Comparison of ENCODE assay signal across 9 mouse cellular contexts in the genomic region with DNA sequence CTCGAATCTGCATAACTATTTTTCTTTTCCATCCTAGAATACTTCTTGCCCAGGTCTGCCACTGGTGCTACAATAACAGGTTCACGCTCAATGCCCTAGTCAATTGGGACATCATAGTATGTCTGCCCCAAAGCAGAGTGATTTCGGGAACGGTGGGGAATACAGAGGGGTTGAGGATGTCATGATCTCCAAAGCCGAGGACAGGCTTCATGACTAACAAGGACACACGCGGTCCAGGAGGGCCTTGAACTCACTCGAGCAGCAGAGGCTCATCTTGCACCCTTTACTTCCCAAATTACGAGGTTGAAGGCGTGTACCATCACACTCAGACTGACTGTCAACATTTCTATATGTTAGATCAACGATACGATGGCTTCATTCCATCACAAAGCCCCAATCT. TPM values are rescaled to one million over a fixed set of nuclear protein-coding genes. Genes with fewer than 3 reads are reported as not detected.
DNase-seq lines count a peak whose midpoint lies in the region; ATAC-seq and TF ChIP-seq lines count a peak whose summit lies in the region.
"Had no signal": no experiment of that assay in that cellular context is flagged by ENCODE, and none has a peak within 500 bp of the region (broad histone marks: within the 10 kb centered on the region; RNA-seq: fewer than 3 reads in every experiment).

No protein-coding gene starts in this region.

- peak overlapping the region; percentile 60 for H3K4me2 ChIP-seq in kidney, embryonic 15.5 days
- peak overlapping the region; percentile 52 for H3K4me2 ChIP-seq in midbrain, embryonic 16.5 days (ENCODE audit: low read length)

- 58% methylated on average over 12 of the region's 12 CpGs for WGBS in kidney, embryonic 15.5 days
- WGBS in kidney, adult 2 months: 50% methylated on average over 12 of the region's 12 CpGs
- 54% methylated on average over 12 of the region's 12 CpGs for WGBS in midbrain, embryonic 16.5 days

- peak; percentile 52 to 53 for DNase-seq in adrenal gland, postnatal 36 days
- DNase-seq in adrenal gland, postnatal 4 days (ENCODE audit: low spot score in 2 of 2): no peak
- no peak for DNase-seq in kidney, adult 2 months
- DNase-seq in spleen, postnatal 14 days (ENCODE audit: low spot score in 2 of 2): no peak
- no peak for DNase-seq in urinary bladder, postnatal 10 days (ENCODE audit: low spot score)

- no peak overlapping the region; the same call in 1 of the 2 replicates for H3K4me3 ChIP-seq in kidney, embryonic 15.5 days (replicated peaks)
- no peak overlapping the region for H3K4me3 ChIP-seq in kidney, adult 2 months (ENCODE audit: insufficient read depth, low read depth, low read length)
- H3K4me3 ChIP-seq in midbrain, embryonic 16.5 days (ENCODE audit: low read depth, low read length): no peak overlapping the region

- peaks cover 18% of the 10 kb centered on the region for H3K4me1 ChIP-seq in kidney, embryonic 15.5 days
- no peaks in the 10 kb centered on the region; the same call in 1 of the 2 replicates for H3K4me1 ChIP-seq in kidney, adult 2 months (ENCODE audit: control insufficient read depth, insufficient read depth, low read length)
- H3K4me1 ChIP-seq in midbrain, embryonic 16.5 days (ENCODE audit: control insufficient read depth, insufficient read depth, low read length): peaks cover 8% of the 10 kb centered on the region

- no peak for TF ChIP-seq CTCF in kidney, adult 2 months (conservative IDR thresholded peaks at IDR 0.05; ENCODE audit: insufficient read depth, insufficient read length, low read depth, low read length)

- no peak overlapping the region for H3K9ac ChIP-seq in kidney, embryonic 15.5 days
- no peak overlapping the region for H3K9ac ChIP-seq in midbrain, embryonic 16.5 days (ENCODE audit: low read depth, low read length)

- H3K9me3 ChIP-seq in kidney, embryonic 15.5 days (replicated peaks): no peaks in the 10 kb centered on the region
- H3K9me3 ChIP-seq in midbrain, embryonic 16.5 days (replicated peaks; ENCODE audit: control insufficient read depth, low read length, poor library complexity, severe bottlenecking): no peaks in the 10 kb centered on the region

- TF ChIP-seq POLR2A in kidney, adult 2 months (IDR thresholded peaks at IDR 0.05; ENCODE audit: low read depth, low read length): no peak

- H3K36me3 ChIP-seq in kidney, embryonic 15.5 days: peaks cover 20% of the 10 kb centered on the region
- no peaks in the 10 kb centered on the region for H3K36me3 ChIP-seq in kidney, adult 2 months (ENCODE audit: control insufficient read depth, insufficient read depth, low read length)
- H3K36me3 ChIP-seq in midbrain, embryonic 16.5 days (ENCODE audit: control insufficient read depth, insufficient read depth, low read length): peaks cover 10% of the 10 kb centered on the region

- no peak for ATAC-seq in kidney, embryonic 15.5 days (replicated peaks; ENCODE audit: low FRiP score)
- peak; percentile 15; the same call in 1 of the 2 replicates for ATAC-seq in granulocyte monocyte progenitor cell, adult 5-6 weeks (replicated peaks; ENCODE audit: poor library complexity, severe bottlenecking)
- peak; percentile 9; the same call in 1 of the 2 replicates for ATAC-seq in midbrain, embryonic 16.5 days

- H3K27ac ChIP-seq in kidney, embryonic 15.5 days: no peak overlapping the region
- H3K27ac ChIP-seq in kidney, adult 2 months (ENCODE audit: insufficient read depth, low read depth, low read length): no peak overlapping the region
- no peak overlapping the region for H3K27ac ChIP-seq in midbrain, embryonic 16.5 days (ENCODE audit: low read length)

- H3K27me3 ChIP-seq in kidney, embryonic 15.5 days: no peaks in the 10 kb centered on the region
- no peaks in the 10 kb centered on the region for H3K27me3 ChIP-seq in kidney, adult 2 months (replicated peaks; ENCODE audit: control insufficient read depth, insufficient read depth, low read length)
- H3K27me3 ChIP-seq in midbrain, embryonic 16.5 days (ENCODE audit: control insufficient read depth, insufficient read depth, low read depth, low read length): no peaks in the 10 kb centered on the region
- H3K27me3 ChIP-seq: Patski had no signal

RNA-seq across cellular contexts. Expression of a gene that starts 24.1 kb away (rescaled TPM):
- 100 to 1,000 TPM; 186 to 192 TPM for total RNA-seq in adrenal gland, postnatal 36 days (2021)
- total RNA-seq in adrenal gland, postnatal 4 days (2021): 100 to 1,000 TPM; 319 to 332 TPM
- polyA plus RNA-seq in kidney, embryonic 15.5 days (2015; fragmentation: Nextera tagmentation; extraction: Ambion mirVana): 219 and 230 TPM in 2 replicates
- polyA plus RNA-seq in kidney, adult 2 months (2012; rRNA removed): 40.4 and 51.0 TPM in 2 replicates
- 215 and 267 TPM in 2 replicates for total RNA-seq in granulocyte monocyte progenitor cell, adult 5-6 weeks (2014; fragmentation: Nextera tagmentation)
- 304 and 361 TPM in 2 replicates for total RNA-seq in granulocyte monocyte progenitor cell, adult 5-6 weeks (2017)
- polyA plus RNA-seq in midbrain, embryonic 16.5 days (2015; fragmentation: Nextera tagmentation; extraction: Ambion mirVana): 124 and 137 TPM in 2 replicates

RNA-seq across cellular contexts. Expression of a gene that starts 29.5 kb away (rescaled TPM):
- 10 to 100 TPM; 47.7 to 84.9 TPM for total RNA-seq in adrenal gland, postnatal 36 days (2021)
- 10 to 100 TPM; 64.1 to 70.7 TPM for total RNA-seq in adrenal gland, postnatal 4 days (2021)
- polyA plus RNA-seq in kidney, embryonic 15.5 days (2015; fragmentation: Nextera tagmentation; extraction: Ambion mirVana): 39.6 and 40.7 TPM in 2 replicates
- polyA plus RNA-seq in kidney, adult 2 months (2012; rRNA removed): 28.3 and 30.3 TPM in 2 replicates
- total RNA-seq in granulocyte monocyte progenitor cell, adult 5-6 weeks (2014; fragmentation: Nextera tagmentation): 20.6 and 25.6 TPM in 2 replicates
- 12.8 and 20.2 TPM in 2 replicates for total RNA-seq in granulocyte monocyte progenitor cell, adult 5-6 weeks (2017)
- 66.1 and 68.2 TPM in 2 replicates for polyA plus RNA-seq in midbrain, embryonic 16.5 days (2015; fragmentation: Nextera tagmentation; extraction: Ambion mirVana)

RNA-seq across cellular contexts. Expression of a gene that starts 35.5 kb away (rescaled TPM):
- total RNA-seq in adrenal gland, postnatal 36 days (2021): 10 to 100 TPM; 88.7 to 96.5 TPM
- 10 to 100 TPM; 70.0 to 75.4 TPM for total RNA-seq in adrenal gland, postnatal 4 days (2021)
- 106 and 111 TPM in 2 replicates for polyA plus RNA-seq in kidney, embryonic 15.5 days (2015; fragmentation: Nextera tagmentation; extraction: Ambion mirVana)
- polyA plus RNA-seq in kidney, adult 2 months (2012; rRNA removed): 57.7 and 75.5 TPM in 2 replicates
- total RNA-seq in granulocyte monocyte progenitor cell, adult 5-6 weeks (2014; fragmentation: Nextera tagmentation): 46.2 and 55.5 TPM in 2 replicates
- 48.4 and 54.8 TPM in 2 replicates for total RNA-seq in granulocyte monocyte progenitor cell, adult 5-6 weeks (2017)
- polyA plus RNA-seq in midbrain, embryonic 16.5 days (2015; fragmentation: Nextera tagmentation; extraction: Ambion mirVana): 193 and 198 TPM in 2 replicates

RNA-seq across cellular contexts. Expression of a gene that starts 60.0 kb away (rescaled TPM):
- 1 to 10 TPM; 3.0 to 3.2 TPM for total RNA-seq in adrenal gland, postnatal 36 days (2021)
- 10 to 100 TPM in 1 of 2 experiments, 1 to 10 TPM in 1; 9.3 to 12.8 TPM for total RNA-seq in adrenal gland, postnatal 4 days (2021)
- 10.6 and 15.2 TPM in 2 replicates for polyA plus RNA-seq in kidney, embryonic 15.5 days (2015; fragmentation: Nextera tagmentation; extraction: Ambion mirVana)
- 0.27 and 0.31 TPM in 2 replicates for polyA plus RNA-seq in kidney, adult 2 months (2012; rRNA removed)
- total RNA-seq in granulocyte monocyte progenitor cell, adult 5-6 weeks (2014; fragmentation: Nextera tagmentation): not detected in 2 replicates
- not detected in 2 replicates for total RNA-seq in granulocyte monocyte progenitor cell, adult 5-6 weeks (2017)
- 2.2 and 2.5 TPM in 2 replicates for polyA plus RNA-seq in midbrain, embryonic 16.5 days (2015; fragmentation: Nextera tagmentation; extraction: Ambion mirVana)

Comparison
In these comparisons a context has a peak if more than half of its experiments do, and no peak if none do; other contexts are left out.
1. DNase-seq: peak in adrenal gland, postnatal 36 days (2 of 2); none in adrenal gland, postnatal 4 days (0 of 2), kidney, adult 2 months (single experiment), spleen, postnatal 14 days (0 of 2) and urinary bladder, postnatal 10 days (single experiment).